26 mouse cellular contexts compared by ENCODE assay signal in the genomic region with DNA sequence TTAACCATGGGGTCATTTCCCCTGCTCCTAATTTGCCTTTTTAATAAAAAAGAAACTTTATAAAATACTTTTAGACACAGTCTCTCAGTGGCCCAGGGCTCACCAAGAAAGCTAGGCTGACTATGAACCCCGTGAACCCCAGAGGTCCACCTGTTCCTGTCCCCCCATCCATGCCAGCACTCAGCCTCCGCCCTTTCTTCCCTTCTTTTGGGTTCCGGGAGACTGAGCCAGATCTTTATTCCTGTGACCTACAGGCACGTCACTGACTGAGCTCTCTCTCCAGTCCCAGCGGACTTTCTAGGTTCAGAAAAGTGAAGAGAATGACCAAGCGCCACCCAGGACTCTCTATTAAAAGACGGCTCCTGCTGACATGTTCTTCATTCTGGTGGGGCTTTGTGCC.
DNase-seq lines count a peak whose midpoint lies in the region; ATAC-seq and TF ChIP-seq lines count a peak whose summit lies in the region.
"Had no signal": no experiment of that assay in that cellular context is flagged by ENCODE, and none has a peak within 500 bp of the region (broad histone marks: within the 10 kb centered on the region; RNA-seq: fewer than 3 reads in every experiment).

No protein-coding gene starts in this region.

- ATAC-seq in embryonic facial prominence, embryonic 12.5 days (ENCODE audit: insufficient number of reproducible peaks, insufficient read depth, low FRiP score, low TSS enrichment), result peak; percentile 22; the same call in 1 of the 2 replicates
- ATAC-seq in heart, embryonic 12.5 days (ENCODE audit: insufficient number of reproducible peaks, low FRiP score), result no peak
- ATAC-seq in heart, embryonic 14.5 days (ENCODE audit: insufficient number of reproducible peaks, insufficient read depth, low FRiP score, low read depth), result no peak
- ATAC-seq: CD4-positive, CD25-positive, alpha-beta regulatory T cell, adult 4 months; forebrain, embryonic 14.5 days; forebrain, embryonic 16.5 days had no signal

- TF ChIP-seq POLR2A in CH12.LX (IDR thresholded peaks at IDR 0.05; ENCODE audit: low read depth, low read length), result no peak

- H3K4me2 ChIP-seq in embryonic facial prominence, embryonic 12.5 days (replicated peaks), result no peak overlapping the region
- no peak overlapping the region for H3K4me2 ChIP-seq in heart, embryonic 12.5 days
- H3K4me2 ChIP-seq in heart, embryonic 14.5 days (ENCODE audit: low read length), result no peak overlapping the region
- H3K4me2 ChIP-seq in CH12.LX (ENCODE audit: insufficient read depth, low read depth, poor library complexity, severe bottlenecking), result peak overlapping the region; percentile 33; the same call in 1 of the 2 replicates
- H3K4me2 ChIP-seq: embryonic facial prominence, embryonic 13.5 days; embryonic facial prominence, embryonic 15.5 days; forebrain, embryonic 12.5 days had no signal

- intact Hi-C loops in heart, postnatal 36 days (cut with DNase I), result no loop called here

- no peaks in the 10 kb centered on the region for H3K36me3 ChIP-seq in embryonic facial prominence, embryonic 12.5 days
- H3K36me3 ChIP-seq in embryonic facial prominence, embryonic 10.5 days (replicated peaks), result no peaks in the 10 kb centered on the region
- no peaks in the 10 kb centered on the region for H3K36me3 ChIP-seq in heart, embryonic 12.5 days
- no peaks in the 10 kb centered on the region for H3K36me3 ChIP-seq in heart, embryonic 10.5 days
- no peaks in the 10 kb centered on the region for H3K36me3 ChIP-seq in heart, embryonic 14.5 days (ENCODE audit: control insufficient read depth, insufficient read depth, low read length)
- H3K36me3 ChIP-seq in CH12.LX (replicated peaks in 1 of 2; ENCODE audit: control insufficient read depth in 1 of 2, insufficient read depth in 1 of 2, low read length in 1 of 2), result no peaks in the 10 kb centered on the region
- H3K36me3 ChIP-seq: embryonic facial prominence, embryonic 13.5 days; embryonic facial prominence, embryonic 15.5 days; forebrain, embryonic 10.5 days; forebrain, embryonic 12.5 days had no signal

- no peak overlapping the region for H3K27ac ChIP-seq in embryonic facial prominence, embryonic 12.5 days
- no peak overlapping the region for H3K27ac ChIP-seq in embryonic facial prominence, embryonic 10.5 days (replicated peaks)
- peak overlapping the region; percentile 60; the same call in 1 of the 2 replicates for H3K27ac ChIP-seq in heart, embryonic 12.5 days (ENCODE audit: poor library complexity, severe bottlenecking)
- no peak overlapping the region for H3K27ac ChIP-seq in heart, embryonic 10.5 days
- H3K27ac ChIP-seq in heart, embryonic 14.5 days (replicated peaks in 1 of 2; ENCODE audit: control insufficient read depth in 1 of 2, insufficient read depth in 1 of 2, low read depth in 2 of 2, low read length in 2 of 2), result peak overlapping the region; percentile 39 to 64; a peak in 2 of 4 replicates
- no peak overlapping the region for H3K27ac ChIP-seq in CH12.LX (ENCODE audit: insufficient read depth, low read depth)
- H3K27ac ChIP-seq: embryonic facial prominence, embryonic 13.5 days; embryonic facial prominence, embryonic 15.5 days; forebrain, embryonic 10.5 days; forebrain, embryonic 12.5 days had no signal

- H3K9ac ChIP-seq in embryonic facial prominence, embryonic 12.5 days, result no peak overlapping the region
- H3K9ac ChIP-seq in heart, embryonic 12.5 days, result no peak overlapping the region
- no peak overlapping the region for H3K9ac ChIP-seq in heart, embryonic 14.5 days (ENCODE audit: low read length)
- no peak overlapping the region for H3K9ac ChIP-seq in CH12.LX (ENCODE audit: insufficient read depth, low read depth)
- H3K9ac ChIP-seq: embryonic facial prominence, embryonic 13.5 days; embryonic facial prominence, embryonic 15.5 days; forebrain, embryonic 12.5 days had no signal

- WGBS in embryonic facial prominence, embryonic 12.5 days, result 74% methylated on average over 7 of the region's 7 CpGs
- WGBS in embryonic facial prominence, embryonic 10.5 days, result 81% methylated on average over 7 of the region's 7 CpGs
- WGBS in heart, embryonic 12.5 days, result 68% methylated on average over 7 of the region's 7 CpGs
- WGBS in heart, embryonic 10.5 days, result 74% methylated on average over 7 of the region's 7 CpGs
- 61% methylated on average over 7 of the region's 7 CpGs for whole genome bisulfite sequencing in heart, embryonic 14.5 days

- H3K9me3 ChIP-seq in embryonic facial prominence, embryonic 12.5 days, result no peaks in the 10 kb centered on the region
- H3K9me3 ChIP-seq in embryonic facial prominence, embryonic 10.5 days, result no peaks in the 10 kb centered on the region
- 0 out of 2 replicates have a peak, but pooled peaks cover 4% of the 10 kb centered on the region for H3K9me3 ChIP-seq in heart, embryonic 12.5 days (replicated peaks)
- no peaks in the 10 kb centered on the region for H3K9me3 ChIP-seq in heart, embryonic 10.5 days
- H3K9me3 ChIP-seq in heart, embryonic 14.5 days (ENCODE audit: control insufficient read depth, low read length), result 0 out of 2 replicates have a peak, but pooled peaks cover 2% of the 10 kb centered on the region
- H3K9me3 ChIP-seq in CH12.LX (replicated peaks; ENCODE audit: low read length), result no peaks in the 10 kb centered on the region
- H3K9me3 ChIP-seq: embryonic facial prominence, embryonic 13.5 days; embryonic facial prominence, embryonic 15.5 days; forebrain, embryonic 10.5 days; forebrain, embryonic 12.5 days had no signal

- no peak for TF ChIP-seq CTCF in CH12.LX (conservative IDR thresholded peaks at IDR 0.05 in 1 of 2, IDR thresholded peaks at IDR 0.05 in 1 of 2; ENCODE audit: low read depth in 2 of 2, low read length in 2 of 2)

- no peaks in the 10 kb centered on the region for H3K4me1 ChIP-seq in embryonic facial prominence, embryonic 12.5 days
- no peaks in the 10 kb centered on the region for H3K4me1 ChIP-seq in embryonic facial prominence, embryonic 10.5 days
- H3K4me1 ChIP-seq in heart, embryonic 12.5 days (replicated peaks), result no peaks in the 10 kb centered on the region; the same call in 1 of the 2 replicates
- no peaks in the 10 kb centered on the region for H3K4me1 ChIP-seq in heart, embryonic 10.5 days
- H3K4me1 ChIP-seq in heart, embryonic 14.5 days (ENCODE audit: control insufficient read depth in 2 of 2, insufficient read depth in 2 of 2, low read length in 2 of 2), result no peaks in the 10 kb centered on the region
- H3K4me1 ChIP-seq in CH12.LX (ENCODE audit: control insufficient read depth in 1 of 2, insufficient read depth in 2 of 2), result no peaks in the 10 kb centered on the region
- H3K4me1 ChIP-seq: embryonic facial prominence, embryonic 13.5 days; embryonic facial prominence, embryonic 15.5 days; forebrain, embryonic 10.5 days; forebrain, embryonic 12.5 days had no signal

- no peak overlapping the region for H3K4me3 ChIP-seq in embryonic facial prominence, embryonic 12.5 days
- H3K4me3 ChIP-seq in embryonic facial prominence, embryonic 10.5 days, result no peak overlapping the region
- no peak overlapping the region for H3K4me3 ChIP-seq in heart, embryonic 12.5 days
- no peak overlapping the region for H3K4me3 ChIP-seq in heart, embryonic 10.5 days
- no peak overlapping the region for H3K4me3 ChIP-seq in heart, embryonic 14.5 days (ENCODE audit: control insufficient read depth in 1 of 2, insufficient read depth in 1 of 2, low read depth in 1 of 2, low read length in 2 of 2)
- H3K4me3 ChIP-seq in CH12.LX (replicated peaks in 1 of 3; ENCODE audit: low read depth in 2 of 3, low read length in 2 of 3, poor library complexity in 1 of 3), result no peak overlapping the region
- H3K4me3 ChIP-seq: embryonic facial prominence, embryonic 13.5 days; embryonic facial prominence, embryonic 15.5 days; erythroblast, embryonic 14.5 days; forebrain, embryonic 10.5 days; forebrain, embryonic 12.5 days had no signal

- no peak for DNase-seq in embryonic facial prominence, embryonic 10.5 days (ENCODE audit: low spot score)
- no peak for DNase-seq in heart, embryonic 10.5 days (ENCODE audit: low spot score)
- no peak for DNase-seq in heart, postnatal 36 days
- DNase-seq in CH12.LX (ENCODE audit: extremely low read depth), result no peak
- DNase-seq: adrenal gland, adult 2 months; adrenal gland, postnatal 10 days; adrenal gland, postnatal 25 days; B cell, adult 2 months; cerebellum, adult 11 months; cerebellum, adult 18-20 months; cerebellum, adult 8-10 months; cerebellum, adult 9-11 months; cerebellum, postnatal 14 days; cerebellum, postnatal 36 days; embryo, embryonic 11 days had no signal

- TF ChIP-seq EP300 in CH12.LX (IDR thresholded peaks at IDR 0.05; ENCODE audit: low read length), result no peak

- in situ Hi-C loops in CH12.LX (cut with MboI; ENCODE audit: low pct_ligation_motif_present, low pct_unique_long_range_greater_than_20kb, low sequenced_read_pairs), result no loop called here

- H3K27me3 ChIP-seq in embryonic facial prominence, embryonic 12.5 days, result no peaks in the 10 kb centered on the region
- peaks cover 2% of the 10 kb centered on the region for H3K27me3 ChIP-seq in embryonic facial prominence, embryonic 10.5 days (replicated peaks; ENCODE audit: low read depth, poor library complexity, severe bottlenecking)
- H3K27me3 ChIP-seq in heart, embryonic 12.5 days (replicated peaks), result no peaks in the 10 kb centered on the region
- H3K27me3 ChIP-seq in heart, embryonic 10.5 days (ENCODE audit: insufficient read depth, poor library complexity, severe bottlenecking), result no peaks in the 10 kb centered on the region
- no peaks in the 10 kb centered on the region for H3K27me3 ChIP-seq in heart, embryonic 14.5 days (ENCODE audit: control insufficient read depth, insufficient read depth, low read length)
- no peaks in the 10 kb centered on the region for H3K27me3 ChIP-seq in CH12.LX (replicated peaks)
- H3K27me3 ChIP-seq: embryonic facial prominence, embryonic 13.5 days; embryonic facial prominence, embryonic 15.5 days; forebrain, embryonic 12.5 days had no signal

- no peaks in the 10 kb centered on the region for H3K79me2 ChIP-seq in CH12.LX (replicated peaks; ENCODE audit: control insufficient read depth, extremely low read depth, insufficient read depth, poor library complexity, severe bottlenecking)

- TF ChIP-seq RAD21 in CH12.LX (IDR thresholded peaks at IDR 0.05; ENCODE audit: low read depth, low read length), result no peak

- dilution Hi-C loops in CH12.LX (cut with MboI; ENCODE audit: extremely low pct_ligation_motif_present, extremely low pct_unique_long_range_greater_than_20kb, low sequenced_read_pairs), result no loop called here

TF ChIP-seq in CH12.LX, 34 proteins besides CTCF, POLR2A, EP300 and RAD21:
- TF ChIP-seq NRF1 (IDR thresholded peaks at IDR 0.05; ENCODE audit: low read depth, low read length), result no peak

Comparison
In these comparisons a context has a peak if more than half of its experiments do, and no peak if none do; other contexts are left out.
1. H3K27ac ChIP-seq: peak in heart, embryonic 12.5 days (single experiment) and heart, embryonic 14.5 days (2 of 2); none in embryonic facial prominence, embryonic 12.5 days (single experiment), embryonic facial prominence, embryonic 10.5 days (single experiment), heart, embryonic 10.5 days (single experiment) and CH12.LX (single experiment).